Mouse (Mus musculus): ENCODE measurements around the gene Atp2a1. TPM values are rescaled to one million over a fixed set of nuclear protein-coding genes. Genes with fewer than 3 reads are reported as not detected.

Atp2a1 gene
- polyA plus RNA-seq, 1 experiment from 2014 or later: 2.6 TPM

DNA sequence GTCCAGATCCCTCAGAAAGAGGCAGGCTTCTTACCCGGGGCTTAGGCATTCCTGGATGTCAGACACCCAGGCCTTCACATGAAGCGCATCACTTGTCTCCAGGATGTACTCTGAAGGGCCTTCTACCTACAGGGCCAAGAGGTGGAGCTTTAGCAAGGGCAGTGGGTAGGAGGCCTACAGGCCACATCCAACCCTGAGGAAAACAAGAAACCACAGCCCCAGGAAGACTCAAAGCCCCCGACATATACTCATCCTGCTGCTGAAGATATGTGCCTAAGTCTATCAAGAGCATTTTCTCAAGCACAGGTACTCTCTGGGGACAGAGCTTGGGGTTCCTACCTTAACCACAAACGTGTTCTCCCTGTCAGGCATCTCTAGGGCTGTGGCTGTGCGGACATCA, 8.5 kb upstream of the Atp2a1 start:
- Histone ChIP-seq H3K4me1 (replicated peaks) (peaks cover 10% of the 10 kb centered on the region), H3K4me3 (replicated peaks) (no peak overlapping the region), H3K9ac (no peak overlapping the region), H3K4me2 (replicated peaks) (no peak overlapping the region), H3K9me3 (no peaks in the 10 kb centered on the region), H3K36me3 (peaks cover 46% of the 10 kb centered on the region), H3K27ac (no peak overlapping the region), H3K27me3 (replicated peaks) (no peaks in the 10 kb centered on the region)
- ATAC-seq: no peak
- 90% methylated on average over 5 of the region's 5 CpGs for WGBS

DNA sequence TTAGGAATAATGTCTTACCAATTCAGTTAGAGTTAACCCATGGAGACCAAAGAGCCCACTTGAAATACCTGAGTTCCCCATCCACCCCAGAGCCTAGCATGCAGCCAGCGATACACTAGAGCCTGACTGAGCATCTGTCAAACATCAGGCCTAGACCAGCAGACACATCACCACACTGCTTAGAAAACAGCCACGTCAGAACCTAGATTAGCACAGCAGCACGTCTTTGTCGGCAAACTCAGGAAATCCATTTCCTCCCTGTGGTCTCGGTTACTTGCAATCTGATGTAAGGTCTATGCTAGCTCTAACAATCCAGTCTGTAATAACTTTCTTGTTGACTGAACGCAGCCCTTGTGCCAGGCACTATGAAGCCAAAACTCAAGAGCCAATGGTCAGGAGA, 7.2 kb upstream of the Atp2a1 start:
- Histone ChIP-seq H3K27me3 (replicated peaks) (no peaks in the 10 kb centered on the region), H3K9ac (no peak overlapping the region), H3K4me1 (replicated peaks) (peaks cover 16% of the 10 kb centered on the region), H3K4me2 (replicated peaks) (no peak overlapping the region), H3K9me3 (no peaks in the 10 kb centered on the region), H3K27ac (no peak overlapping the region), H3K4me3 (replicated peaks) (no peak overlapping the region), H3K36me3 (peaks cover 46% of the 10 kb centered on the region)
- WGBS: 73% methylated on average over 6 of the region's 6 CpGs
- no peak for ATAC-seq

DNA sequence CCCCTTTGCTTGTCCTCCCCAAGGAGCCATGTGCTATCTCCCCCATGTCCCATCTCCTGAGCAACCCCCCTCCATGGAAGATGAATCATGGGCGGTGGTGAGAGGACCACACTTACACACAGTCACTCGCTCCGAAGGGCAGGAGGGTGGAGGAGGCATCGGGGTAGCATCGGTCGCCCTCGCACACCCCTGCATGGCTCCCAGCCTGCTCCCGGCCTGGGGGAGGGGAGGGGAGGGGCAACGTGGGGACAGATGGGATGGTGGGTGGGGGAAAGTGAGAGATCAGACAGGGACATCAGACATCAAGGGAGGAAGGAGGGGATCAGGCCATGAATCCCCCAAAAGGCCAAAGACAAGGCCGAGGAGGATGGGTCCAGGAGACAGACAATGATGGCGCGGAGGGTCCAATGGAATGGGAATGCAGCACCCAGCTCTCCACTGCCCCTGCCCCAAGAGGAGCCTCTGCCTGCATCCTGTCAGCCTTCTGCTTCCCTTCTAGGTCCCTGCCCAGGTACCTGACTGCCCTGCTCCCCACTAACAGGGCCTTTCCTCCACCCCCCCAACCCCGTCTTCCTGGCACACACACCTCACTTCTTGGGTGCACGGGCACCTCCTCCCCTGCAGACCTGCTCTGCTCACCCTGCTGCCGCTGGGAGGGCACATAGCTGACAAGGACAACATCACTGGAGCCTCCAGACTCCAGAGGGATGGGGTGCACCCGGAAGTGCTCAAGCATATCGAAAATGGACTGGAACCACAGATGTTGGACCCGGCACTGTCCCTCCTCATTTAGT, 5.1 kb upstream of the Atp2a1 start:
- Histone ChIP-seq H3K4me3 (replicated peaks) (no peak overlapping the region), H3K27me3 (replicated peaks) (no peaks in the 10 kb centered on the region), H3K27ac (no peak overlapping the region), H3K4me2 (replicated peaks) (no peak overlapping the region), H3K9ac (no peak overlapping the region), H3K36me3 (peaks cover 46% of the 10 kb centered on the region), H3K4me1 (replicated peaks) (peaks cover 12% of the 10 kb centered on the region; the same call in 1 of the 2 replicates), H3K9me3 (no peaks in the 10 kb centered on the region)
- WGBS: 91% methylated on average over 18 of the region's 18 CpGs
- ATAC-seq: no peak

DNA sequence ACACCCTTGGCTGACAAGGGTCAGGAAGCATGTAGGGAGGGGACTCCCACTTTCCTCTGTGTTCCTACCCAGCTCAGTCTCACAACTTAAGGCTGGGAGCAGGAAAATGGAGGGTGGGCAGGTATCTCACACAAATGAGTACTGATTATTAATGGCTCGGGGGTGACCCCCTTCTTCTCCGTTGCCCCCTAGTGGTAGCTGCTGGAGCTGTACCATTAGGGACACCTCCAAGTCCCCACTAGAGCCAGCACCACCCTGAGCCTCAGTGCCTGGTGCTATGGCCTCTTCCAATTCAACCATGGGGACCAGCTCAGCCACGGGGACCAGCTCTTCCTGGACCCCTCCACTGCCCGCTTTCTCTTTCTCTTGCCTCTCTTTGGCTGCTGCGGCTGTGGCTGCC, 4.4 kb upstream of the Atp2a1 start:
- Histone ChIP-seq H3K9ac (no peak overlapping the region), H3K27ac (no peak overlapping the region), H3K4me2 (replicated peaks) (no peak overlapping the region), H3K27me3 (replicated peaks) (no peaks in the 10 kb centered on the region), H3K4me1 (replicated peaks) (peaks cover 12% of the 10 kb centered on the region; the same call in 1 of the 2 replicates), H3K9me3 (no peaks in the 10 kb centered on the region), H3K36me3 (peaks cover 39% of the 10 kb centered on the region), H3K4me3 (replicated peaks) (no peak overlapping the region)
- no peak for ATAC-seq
- WGBS: 62% methylated on average over 5 of the region's 5 CpGs

DNA sequence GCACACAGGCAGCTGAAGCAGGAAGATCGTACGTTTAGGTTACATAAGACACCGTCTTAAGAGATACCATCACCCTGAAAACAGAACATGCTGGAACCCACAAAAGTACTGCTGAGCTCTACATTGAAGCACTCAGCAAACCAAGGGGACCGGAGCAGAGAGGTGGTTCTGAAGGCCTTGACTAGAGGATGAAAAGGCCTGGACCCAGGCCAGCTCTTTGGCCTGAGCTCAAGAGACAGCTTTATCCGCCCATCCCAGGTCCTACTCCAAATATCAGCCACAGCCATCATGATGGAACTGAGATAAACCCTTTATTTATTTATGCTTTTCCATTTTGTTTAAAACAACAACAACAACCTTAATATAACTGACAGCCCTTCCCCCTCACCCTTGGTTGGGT, 3.8 kb upstream of the Atp2a1 start:
- Histone ChIP-seq H3K9me3 (no peaks in the 10 kb centered on the region), H3K9ac (no peak overlapping the region), H3K36me3 (peaks cover 34% of the 10 kb centered on the region), H3K27ac (no peak overlapping the region), H3K4me3 (replicated peaks) (no peak overlapping the region), H3K4me1 (replicated peaks) (peaks cover 12% of the 10 kb centered on the region; the same call in 1 of the 2 replicates), H3K4me2 (replicated peaks) (no peak overlapping the region), H3K27me3 (replicated peaks) (no peaks in the 10 kb centered on the region)
- ATAC-seq: no peak
- 82% methylated on average over 5 of the region's 5 CpGs for WGBS

DNA sequence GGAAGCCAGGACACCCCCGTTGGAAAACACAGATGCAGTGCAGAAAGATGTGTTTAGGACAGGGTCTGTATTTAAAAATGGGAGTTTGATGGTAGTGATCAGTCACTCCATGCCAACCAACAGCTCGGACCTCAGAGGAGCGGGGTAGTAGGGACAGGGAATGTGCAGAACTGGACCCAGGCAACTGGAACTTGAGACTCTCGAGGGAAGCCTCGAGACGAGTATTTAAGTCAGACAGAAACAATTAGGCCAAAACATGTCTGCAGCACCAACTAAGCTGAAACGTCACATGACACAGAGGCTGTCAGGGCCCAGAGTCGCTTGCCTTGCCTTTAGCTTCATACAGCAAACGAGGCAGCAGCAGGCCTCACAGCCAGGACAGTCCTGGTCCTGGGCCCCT, 3.2 kb upstream of the Atp2a1 start:
- H3K27ac ChIP-seq: no peak overlapping the region

DNA sequence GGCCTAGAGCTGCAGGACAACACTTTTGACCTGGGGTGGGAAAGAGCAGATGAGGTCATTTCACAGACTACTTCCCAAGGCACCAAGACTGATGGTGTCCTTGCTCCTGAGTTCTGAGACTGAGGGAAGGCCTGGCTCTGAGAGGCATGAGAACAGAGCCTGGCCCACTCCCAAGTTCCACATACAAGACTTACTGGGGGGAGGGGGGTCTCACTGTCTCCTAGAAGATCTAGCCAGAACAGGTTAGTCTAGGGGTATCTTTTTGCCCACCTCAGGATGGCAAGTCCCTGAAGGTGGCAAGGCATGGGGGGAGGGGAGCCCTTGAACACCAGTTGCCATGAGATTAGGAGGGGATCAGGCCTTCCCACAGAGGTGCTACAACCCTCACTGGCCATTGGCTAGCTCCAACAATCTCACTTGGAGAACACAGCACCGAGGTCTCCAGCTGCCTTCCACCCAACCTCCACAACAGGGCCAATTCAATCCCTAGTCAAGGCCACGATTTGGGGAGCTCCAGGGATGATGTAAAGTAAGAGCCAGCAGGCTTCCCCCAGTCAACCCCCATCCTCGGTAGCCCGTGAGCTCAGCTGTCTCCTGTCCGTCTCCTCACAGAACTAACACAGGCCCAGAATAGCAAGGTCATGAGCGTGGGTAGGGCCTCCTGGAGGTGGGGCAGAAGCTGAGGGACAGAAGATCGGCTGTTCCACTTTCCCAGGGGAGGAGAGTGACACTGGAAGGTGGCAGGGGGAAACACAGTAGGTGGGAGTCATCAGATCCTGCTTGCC, 2.5 kb upstream of the Atp2a1 start:
- Histone ChIP-seq H3K36me3 (peaks cover 25% of the 10 kb centered on the region), H3K9ac (no peak overlapping the region), H3K4me3 (replicated peaks) (no peak overlapping the region), H3K4me2 (replicated peaks) (no peak overlapping the region), H3K9me3 (no peaks in the 10 kb centered on the region), H3K4me1 (replicated peaks) (peaks cover 12% of the 10 kb centered on the region; the same call in 1 of the 2 replicates), H3K27ac (no peak overlapping the region), H3K27me3 (replicated peaks) (no peaks in the 10 kb centered on the region)
- no peak for ATAC-seq
- whole genome bisulfite sequencing: 35% methylated on average over 7 of the region's 7 CpGs

More for the DNA sequence above, 3.2 kb upstream of the Atp2a1 start:
- Histone ChIP-seq H3K27me3 (replicated peaks) (no peaks in the 10 kb centered on the region), H3K9me3 (no peaks in the 10 kb centered on the region), H3K9ac (no peak overlapping the region), H3K4me1 (replicated peaks) (peaks cover 12% of the 10 kb centered on the region; the same call in 1 of the 2 replicates), H3K36me3 (peaks cover 30% of the 10 kb centered on the region), H3K4me2 (replicated peaks) (no peak overlapping the region), H3K4me3 (replicated peaks) (no peak overlapping the region)
- 67% methylated on average over 9 of the region's 9 CpGs for WGBS
- ATAC-seq: no peak

DNA sequence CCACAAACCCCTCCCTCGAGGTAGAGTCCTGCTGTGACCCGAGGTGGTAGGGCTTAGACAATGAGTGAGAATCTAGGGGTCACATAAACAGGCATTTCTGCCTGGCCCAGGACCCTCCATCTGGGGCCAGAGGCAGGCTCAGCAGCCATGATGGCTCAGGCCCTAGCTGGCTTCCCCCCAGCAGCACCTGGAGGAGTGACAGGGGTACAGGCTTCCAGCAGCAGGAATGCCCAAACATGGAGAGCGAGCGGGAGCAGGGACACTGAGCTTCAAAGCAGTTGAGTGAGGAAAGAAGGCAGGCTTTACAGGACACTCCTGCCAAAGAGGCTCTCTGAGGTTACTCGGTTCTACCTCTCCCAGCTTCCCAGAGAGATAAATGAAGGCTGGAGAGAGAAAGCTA, 1.9 kb upstream of the Atp2a1 start:
- Histone ChIP-seq H3K9me3 (no peaks in the 10 kb centered on the region), H3K27ac (no peak overlapping the region), H3K4me3 (replicated peaks) (no peak overlapping the region), H3K36me3 (peaks cover 25% of the 10 kb centered on the region), H3K9ac (no peak overlapping the region), H3K4me1 (replicated peaks) (peaks cover 12% of the 10 kb centered on the region; the same call in 1 of the 2 replicates), H3K27me3 (replicated peaks) (no peaks in the 10 kb centered on the region), H3K4me2 (replicated peaks) (no peak overlapping the region)
- WGBS: 40% methylated on average over 5 of the region's 5 CpGs
- no peak for ATAC-seq

DNA sequence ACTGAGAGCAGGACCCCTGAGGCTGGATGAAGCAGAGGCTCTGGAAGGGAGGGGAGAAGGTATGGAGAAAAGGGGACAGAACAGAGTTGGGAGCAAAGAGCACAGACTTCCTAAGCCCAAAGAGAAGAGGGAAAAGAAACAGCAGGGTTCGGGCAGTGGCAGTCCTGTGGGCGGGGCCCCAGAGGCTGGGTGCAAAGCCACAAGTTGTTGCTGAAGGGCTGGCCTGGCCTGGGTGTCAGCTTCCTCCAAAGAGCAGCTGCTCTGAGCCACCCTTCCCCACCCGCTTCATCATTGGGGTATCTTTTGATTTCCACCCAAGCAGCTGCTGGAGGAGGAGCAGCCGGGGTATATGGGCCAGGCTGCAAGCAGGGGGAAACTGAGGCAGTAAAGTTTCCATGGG, 1.2 kb upstream of the Atp2a1 start:
- Histone ChIP-seq H3K27ac (no peak overlapping the region), H3K4me2 (replicated peaks) (no peak overlapping the region), H3K9me3 (no peaks in the 10 kb centered on the region), H3K4me3 (replicated peaks) (no peak overlapping the region), H3K27me3 (replicated peaks) (no peaks in the 10 kb centered on the region), H3K4me1 (replicated peaks) (peaks cover 12% of the 10 kb centered on the region; the same call in 1 of the 2 replicates), H3K9ac (no peak overlapping the region), H3K36me3 (peaks cover 21% of the 10 kb centered on the region)
- ATAC-seq: no peak
- WGBS: 55% methylated on average over 4 of the region's 4 CpGs

DNA sequence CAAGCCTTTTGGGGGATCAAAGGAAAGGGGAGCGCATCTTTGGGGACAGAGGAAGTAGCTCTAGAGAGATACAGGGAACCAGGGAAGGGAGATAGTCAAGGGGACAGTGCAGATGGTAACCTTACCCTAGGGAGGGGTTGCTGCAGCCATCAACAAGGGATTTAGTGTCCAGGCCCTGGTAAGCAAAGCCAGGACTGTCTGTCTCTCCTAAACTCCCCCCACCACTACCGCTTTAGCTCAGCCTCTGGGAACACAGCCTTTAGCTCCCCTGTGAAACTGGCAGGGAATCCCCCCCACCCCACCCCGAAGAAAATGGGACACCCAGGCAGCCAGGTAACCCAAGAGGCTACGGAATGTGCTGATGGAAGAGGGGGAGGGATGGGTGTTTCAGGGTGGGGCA, 639 bp upstream of the Atp2a1 start:
- Histone ChIP-seq H3K27me3 (replicated peaks) (no peaks in the 10 kb centered on the region), H3K36me3 (peaks cover 15% of the 10 kb centered on the region), H3K9me3 (no peaks in the 10 kb centered on the region), H3K4me2 (replicated peaks) (no peak overlapping the region), H3K4me3 (replicated peaks) (no peak overlapping the region), H3K9ac (no peak overlapping the region), H3K4me1 (replicated peaks) (peaks cover 12% of the 10 kb centered on the region; the same call in 1 of the 2 replicates), H3K27ac (no peak overlapping the region)
- ATAC-seq: no peak
- WGBS: 58% methylated on average over 4 of the region's 4 CpGs

DNA sequence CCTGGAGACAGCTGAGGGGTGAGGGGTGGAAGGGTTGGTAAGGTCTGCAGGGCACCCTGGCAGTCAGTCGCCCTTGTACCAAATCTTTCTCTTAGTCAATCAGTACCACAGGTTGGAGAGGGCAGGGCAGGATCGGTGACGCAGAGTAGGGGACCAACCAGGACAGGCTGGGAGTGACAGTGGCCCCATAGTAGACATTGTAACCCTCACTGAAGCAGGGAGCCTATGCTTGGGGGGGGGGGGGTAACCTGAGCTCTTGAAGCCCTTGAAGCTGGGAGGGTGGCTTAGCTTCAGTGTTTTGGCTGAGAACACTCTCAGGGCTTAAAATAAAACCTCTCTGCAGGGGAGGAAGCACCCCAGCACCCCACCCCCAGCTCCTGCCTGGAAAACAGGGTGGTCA, 1.3 kb downstream of the Atp2a1 start:
- Histone ChIP-seq H3K4me2 (replicated peaks) (no peak overlapping the region), H3K9me3 (no peaks in the 10 kb centered on the region), H3K36me3 (peaks cover 1% of the 10 kb centered on the region; the same call in 1 of the 2 replicates), H3K4me3 (replicated peaks) (no peak overlapping the region), H3K9ac (no peak overlapping the region), H3K27ac (no peak overlapping the region), H3K27me3 (replicated peaks) (no peaks in the 10 kb centered on the region), H3K4me1 (replicated peaks) (peaks cover 15% of the 10 kb centered on the region; the same call in 1 of the 2 replicates)
- no peak for ATAC-seq
- 87% methylated on average over 3 of the region's 3 CpGs for WGBS

DNA sequence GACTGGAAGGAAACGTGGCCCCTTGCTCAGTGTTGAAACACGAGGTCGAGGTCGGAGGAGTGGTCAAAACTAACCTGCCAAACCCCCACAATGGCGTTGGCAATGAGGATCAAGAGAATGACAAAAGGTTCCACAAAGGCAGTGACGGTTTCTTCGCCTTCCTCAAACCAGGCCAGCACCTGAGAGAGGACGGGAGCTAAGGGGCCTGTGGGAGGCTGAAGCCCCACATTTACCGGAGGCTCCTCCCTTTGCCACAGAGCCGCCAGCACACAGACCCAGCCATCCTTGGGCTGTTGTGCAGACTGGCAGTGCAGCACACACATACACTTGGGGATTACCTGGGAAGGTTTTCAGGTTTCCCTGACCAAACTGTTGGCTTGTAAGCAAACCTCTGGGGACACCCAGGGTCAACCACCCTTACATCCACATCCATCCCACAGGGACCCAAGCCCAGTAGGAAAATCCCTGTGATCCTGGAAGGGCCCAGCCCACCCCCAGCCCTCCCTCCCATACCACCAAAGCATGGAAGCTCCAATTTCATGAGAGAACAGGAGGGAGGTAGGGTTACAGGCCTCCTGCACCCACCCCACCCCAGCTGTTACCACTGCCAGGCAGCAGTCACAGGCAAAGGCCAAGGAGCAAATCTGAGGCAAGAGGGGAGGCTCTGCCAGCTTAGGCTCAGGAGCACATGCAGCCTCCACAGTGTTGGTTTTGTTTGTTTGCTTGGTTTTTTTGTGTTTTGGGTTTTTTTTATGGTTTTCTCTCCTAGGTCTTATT, 2.1 kb downstream of the Atp2a1 start:
- H3K4me2 ChIP-seq (replicated peaks): no peak overlapping the region
- no peaks in the 10 kb centered on the region for H3K36me3 ChIP-seq
- H3K27me3 ChIP-seq (replicated peaks): no peaks in the 10 kb centered on the region
- WGBS: 47% methylated on average over 10 of the region's 10 CpGs
- H3K27ac ChIP-seq: no peak overlapping the region
- H3K9me3 ChIP-seq: no peaks in the 10 kb centered on the region
- no peak for ATAC-seq
- no peak overlapping the region for H3K9ac ChIP-seq
- no peak overlapping the region for H3K4me3 ChIP-seq (replicated peaks)
- H3K4me1 ChIP-seq (replicated peaks): peaks cover 15% of the 10 kb centered on the region; the same call in 1 of the 2 replicates

Measured in intestine, embryonic 15.5 days (tissue).